Mouse (Mus musculus) heart, embryonic 12.5 days (tissue): ENCODE results near the gene Limk1. TPM values are rescaled to one million over a fixed set of nuclear protein-coding genes. Genes with fewer than 3 reads are reported as not detected.

ENCODE experiments used
- ATAC-seq: fragments of 200-750 bp; cut with Nextera tagmentation; 2 replicates; pipeline ENCODE4 v1.8.0; 2017; ENCODE audit warnings: moderate TSS enrichment, moderate library complexity; ENCODE audit not compliant: insufficient number of reproducible peaks, low FRiP score
- H3K27ac ChIP-seq: fragments of 300-500 bp; sonication (generic); 2 replicates; pipeline ENCODE4 v1.5.1; 2016; ENCODE audit warnings: mild to moderate bottlenecking, moderate library complexity; ENCODE audit not compliant: poor library complexity, severe bottlenecking
- H3K27me3 ChIP-seq: fragments of 300-500 bp; sonication (generic); replicated peaks from 2 replicates; pipeline ENCODE4 v1.6.1; 2016; ENCODE audit warnings: mild to moderate bottlenecking, moderate library complexity
- H3K36me3 ChIP-seq: fragments of 300-500 bp; sonication (generic); 2 replicates; pipeline ENCODE4 v1.6.1; 2016; ENCODE audit warnings: mild to moderate bottlenecking, moderate library complexity
- H3K4me1 ChIP-seq: fragments of 300-500 bp; sonication (generic); replicated peaks from 2 replicates; pipeline ENCODE4 v1.6.1; 2016; ENCODE audit warnings: mild to moderate bottlenecking
- H3K4me2 ChIP-seq: fragments of 300-500 bp; sonication (generic); 2 replicates; pipeline ENCODE4 v1.6.1; 2016; ENCODE audit warnings: mild to moderate bottlenecking, moderate library complexity
- H3K4me3 ChIP-seq: fragments of 300-500 bp; sonication (generic); 2 replicates; pipeline ENCODE4 v1.5.1; 2016; ENCODE audit warnings: mild to moderate bottlenecking
- H3K9ac ChIP-seq: fragments of 300-500 bp; sonication (generic); 2 replicates; pipeline ENCODE4 v1.6.1; 2016; ENCODE audit warnings: mild to moderate bottlenecking, moderate library complexity
- H3K9me3 ChIP-seq: fragments of 300-500 bp; sonication (generic); replicated peaks from 2 replicates; pipeline ENCODE4 v1.6.1; 2016; ENCODE audit warnings: mild to moderate bottlenecking, moderate library complexity
- WGBS: fragments of 180-500 bp; shearing (Covaris S2); methylation state at CpG from one replicate; pipeline ENCODE4 v1.1.7; 2016; 5-methylcytosine and 5-hydroxymethylcytosine counted together
- polyA plus RNA-seq: library from polyadenylated mRNA; unstranded; fragments of >200 nt; fragmentation: Nextera tagmentation; extraction: Ambion mirVana; gene quantifications from 2 replicates; pipeline ENCODE4 v1.2.1, GENCODE M21; 2016

The Limk1 gene
- polyA plus RNA-seq, 1 experiment from 2014 or later = 4.4 TPM

DNA sequence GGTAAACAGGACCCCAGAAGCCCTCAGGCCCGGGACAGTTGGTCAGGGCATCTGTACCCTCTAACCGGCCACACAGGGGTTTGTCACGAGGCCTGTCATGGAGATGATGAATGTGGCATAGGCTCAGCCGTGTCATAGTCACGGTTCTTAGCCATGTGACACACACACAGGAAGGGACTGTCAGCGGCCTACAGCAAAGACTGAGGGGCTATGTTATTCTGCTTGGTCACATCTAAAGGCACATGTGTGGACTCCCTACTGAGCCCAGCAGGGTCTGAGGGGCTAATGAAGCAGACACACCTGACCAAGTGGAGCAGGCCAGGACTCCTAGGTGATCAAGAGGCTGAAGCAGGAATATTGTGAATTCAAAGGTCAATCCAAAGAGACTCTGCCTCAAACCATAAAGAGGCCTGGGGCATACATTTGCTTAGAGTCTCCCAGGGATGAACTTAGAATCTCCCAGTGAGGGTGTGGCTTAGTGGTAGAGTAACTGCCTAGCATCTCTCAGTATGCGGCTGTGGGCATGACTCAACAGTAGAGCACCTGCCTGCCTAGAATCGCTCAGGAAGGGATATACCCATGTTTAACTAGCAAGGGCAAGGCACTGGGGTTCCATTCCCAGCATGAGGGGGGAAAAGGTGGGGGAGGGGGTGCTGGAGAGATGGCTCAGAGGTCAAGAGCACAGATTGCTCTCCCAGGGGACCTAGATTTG, 76.4 kb downstream of the Limk1 start:
- Histone ChIP-seq H3K4me3 (no peak overlapping the region), H3K36me3 (peaks cover 20% of the 10 kb centered on the region), H3K9me3 (no peaks in the 10 kb centered on the region), H3K9ac (no peak overlapping the region), H3K4me2 (no peak overlapping the region), H3K27me3 (no peaks in the 10 kb centered on the region), H3K27ac (no peak overlapping the region), H3K4me1 (no peaks in the 10 kb centered on the region)
- no peak for ATAC-seq
- WGBS = 64% methylated on average over 8 of the region's 8 CpGs

DNA sequence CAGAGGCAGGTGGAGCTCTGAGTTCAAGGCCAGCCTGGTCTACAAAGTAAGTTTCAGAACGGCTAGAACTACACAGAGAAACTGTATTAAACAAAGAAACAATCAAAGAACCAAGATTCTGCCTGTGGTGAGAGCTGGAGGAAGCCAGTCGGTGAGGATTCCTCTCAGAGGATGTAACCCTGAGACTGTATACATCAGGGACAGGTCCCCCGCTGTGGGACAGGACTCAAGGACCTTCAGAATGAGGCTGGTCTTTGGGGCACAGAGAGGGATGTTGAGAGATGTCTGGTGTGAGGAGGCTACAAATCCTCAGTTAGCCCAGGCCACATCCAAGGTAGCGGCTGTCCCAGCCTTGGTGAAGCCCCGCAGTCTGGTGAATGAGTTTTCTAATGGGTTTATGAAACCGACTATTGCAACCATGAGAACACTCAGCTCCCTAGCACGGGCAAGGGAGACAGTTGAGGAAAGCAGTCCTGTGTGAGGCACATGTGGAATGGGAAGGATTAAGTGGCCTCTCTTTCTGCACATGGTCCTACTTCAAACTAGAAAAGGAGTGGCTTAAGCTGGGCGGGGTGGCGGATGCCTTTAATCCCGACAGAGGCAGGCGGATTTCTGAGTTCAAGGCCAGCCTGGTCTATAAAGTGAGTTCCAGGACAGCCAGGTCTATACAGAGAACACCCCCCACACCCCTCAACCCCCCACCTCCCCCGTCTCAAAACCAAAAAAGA, 78.3 kb downstream of the Limk1 start:
- H3K9me3 ChIP-seq = no peaks in the 10 kb centered on the region
- ATAC-seq = no peak
- no peak overlapping the region for H3K9ac ChIP-seq
- H3K27ac ChIP-seq = no peak overlapping the region
- 86% methylated on average over 12 of the region's 12 CpGs for WGBS
- no peak overlapping the region for H3K4me2 ChIP-seq
- no peaks in the 10 kb centered on the region for H3K27me3 ChIP-seq
- peaks cover 10% of the 10 kb centered on the region; the same call in 1 of the 2 replicates for H3K36me3 ChIP-seq
- no peaks in the 10 kb centered on the region for H3K4me1 ChIP-seq
- no peak overlapping the region for H3K4me3 ChIP-seq

DNA sequence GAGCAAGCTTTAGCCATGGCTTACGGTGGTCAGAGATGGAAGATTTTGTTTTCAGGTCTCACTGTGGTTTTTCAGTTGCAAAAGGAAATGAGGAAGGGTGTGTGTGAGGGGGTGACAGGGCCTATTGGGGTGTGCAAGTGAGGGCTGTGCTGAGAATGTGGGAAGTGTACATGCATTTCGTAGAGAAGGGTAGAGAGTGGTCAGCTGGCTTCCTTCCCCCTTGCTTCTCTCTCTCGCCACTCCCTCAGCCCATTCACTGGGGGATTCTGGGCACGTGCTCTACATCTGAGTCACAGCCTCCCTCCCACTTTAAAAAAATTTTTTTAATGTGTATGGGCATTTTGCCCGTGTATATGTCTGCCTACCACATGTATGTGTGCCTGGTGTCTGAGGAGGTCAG, 81.3 kb downstream of the Limk1 start:
- Histone ChIP-seq H3K9ac (no peak overlapping the region), H3K27me3 (no peaks in the 10 kb centered on the region), H3K4me2 (no peak overlapping the region), H3K9me3 (no peaks in the 10 kb centered on the region), H3K27ac (no peak overlapping the region), H3K4me1 (no peaks in the 10 kb centered on the region), H3K4me3 (no peak overlapping the region), H3K36me3 (peaks cover 6% of the 10 kb centered on the region)
- WGBS = 66% methylated on average over 5 of the region's 5 CpGs
- ATAC-seq = no peak

DNA sequence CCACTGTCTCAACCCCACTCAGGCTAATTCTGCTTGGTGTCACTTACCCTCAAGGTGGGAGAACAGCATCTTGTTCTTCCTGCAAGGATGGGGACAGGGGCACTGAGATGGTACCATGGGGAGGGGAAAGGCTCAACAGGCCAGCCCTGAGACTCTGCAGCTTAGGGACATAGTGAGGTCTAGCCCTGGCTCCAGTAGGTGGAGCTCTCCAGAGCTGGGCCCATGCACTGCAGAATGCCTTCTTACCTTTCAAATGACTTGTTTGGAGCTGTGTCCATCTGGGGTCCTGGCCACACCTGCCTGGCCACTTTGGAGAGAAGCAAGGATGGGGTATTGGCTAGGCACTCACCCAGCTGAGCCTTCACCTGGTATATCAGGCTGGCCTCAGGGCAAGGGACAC, 82.1 kb downstream of the Limk1 start:
- no peaks in the 10 kb centered on the region for H3K4me1 ChIP-seq
- no peak for ATAC-seq
- no peak overlapping the region for H3K27ac ChIP-seq
- H3K9me3 ChIP-seq = no peaks in the 10 kb centered on the region
- H3K4me2 ChIP-seq = no peak overlapping the region
- H3K9ac ChIP-seq = no peak overlapping the region
- H3K27me3 ChIP-seq = no peaks in the 10 kb centered on the region
- H3K36me3 ChIP-seq = peaks cover 8% of the 10 kb centered on the region
- H3K4me3 ChIP-seq = no peak overlapping the region

Other genes with a start within 250 kb of the Limk1 start
- gene Gtf2ird1, start 231.9 kb downstream of the Limk1 start, polyA plus RNA-seq = 64.8 and 72.8 TPM in 2 replicates
- 2.5 and 2.7 TPM in 2 replicates for gene Clip2, start 136.2 kb downstream of the Limk1 start, polyA plus RNA-seq
- not detected in 2 replicates for gene Syna, start 128.4 kb downstream of the Limk1 start, polyA plus RNA-seq
- gene Rfc2, start 107.2 kb downstream of the Limk1 start, polyA plus RNA-seq = 199 TPM in 2 replicates
- 2.4 and 2.8 TPM in 2 replicates for gene Lat2, start 73.6 kb downstream of the Limk1 start, polyA plus RNA-seq
- gene Eif4h, start 49.1 kb downstream of the Limk1 start, polyA plus RNA-seq = 341 and 342 TPM in 2 replicates
- 147 and 150 TPM in 2 replicates for gene Eln, start 58.7 kb upstream of the Limk1 start, polyA plus RNA-seq
- gene Tmem270, start 218.1 kb upstream of the Limk1 start, polyA plus RNA-seq = not detected in 2 replicates
- gene Cldn13, start 226.9 kb upstream of the Limk1 start, polyA plus RNA-seq = 5.4 and 10.0 TPM in 2 replicates
- 8.6 and 11.1 TPM in 2 replicates for gene Mettl27, start 243.8 kb upstream of the Limk1 start, polyA plus RNA-seq